Mouse (Mus musculus) lung, embryonic 14.5 days (tissue): ENCODE measurements around the gene Rabgap1l. TPM values are rescaled to one million over a fixed set of nuclear protein-coding genes. Genes with fewer than 3 reads are reported as not detected.

Source experiments
- ATAC-seq: fragments of 200-750 bp; cut with Nextera tagmentation; 2 replicates; pipeline ENCODE4 v1.8.0; 2017; ENCODE audit warnings: mild to moderate bottlenecking, moderate TSS enrichment, moderate library complexity; ENCODE audit not compliant: insufficient read depth
- DNase-seq: peaks from one replicate; pipeline ENCODE4 v3.0.0-alpha.2; 2015
- H3K27ac ChIP-seq: fragments of 300-500 bp; sonication (generic); 2 replicates; pipeline ENCODE4 v1.5.1; 2014; ENCODE audit warnings: low read depth, mild to moderate bottlenecking, moderate library complexity
- H3K27me3 ChIP-seq: fragments of 300-500 bp; sonication (generic); 2 replicates; pipeline ENCODE4 v1.6.1; 2014; ENCODE audit warnings: low read length, control low read depth; ENCODE audit not compliant: insufficient read depth
- H3K36me3 ChIP-seq: fragments of 300-500 bp; sonication (generic); 2 replicates; pipeline ENCODE4 v1.6.1; 2014; ENCODE audit warnings: control low read depth; ENCODE audit not compliant: insufficient read depth
- H3K4me1 ChIP-seq: fragments of 300-500 bp; sonication (generic); 2 replicates; pipeline ENCODE4 v1.6.1; 2014; ENCODE audit warnings: antibody characterized with exemption, control low read depth; ENCODE audit not compliant: insufficient read depth
- H3K4me2 ChIP-seq: fragments of 300-500 bp; sonication (generic); 2 replicates; pipeline ENCODE4 v1.6.1; 2014; ENCODE audit warnings: mild to moderate bottlenecking
- H3K4me3 ChIP-seq: fragments of 300-500 bp; sonication (generic); 2 replicates; pipeline ENCODE4 v1.5.1; 2014; ENCODE audit warnings: low read depth, low read length
- H3K9ac ChIP-seq: fragments of 300-500 bp; sonication (generic); 2 replicates; pipeline ENCODE4 v1.6.1; 2014
- H3K9me3 ChIP-seq: fragments of 300-500 bp; sonication (generic); 2 replicates; pipeline ENCODE4 v1.6.1; 2016; ENCODE audit warnings: low read depth, low read length, control low read depth
- CTCF ChIP-seq: IDR thresholded peaks from 2 replicates; pipeline ENCODE4 v1.5.1; 2016; ENCODE audit warnings: antibody characterized with exemption, low read depth
- WGBS: fragments of 180-500 bp; shearing (Covaris S2); extraction: QIAGEN DNeasy Blood & Tissue Kit; methylation state at CpG from one replicate; pipeline ENCODE4 v1.1.7; 2014; 5-methylcytosine and 5-hydroxymethylcytosine counted together
- polyA plus RNA-seq: library from polyadenylated mRNA; unstranded; fragments of >200 nt; fragmentation: Nextera tagmentation; extraction: Ambion mirVana; gene quantifications from 2 replicates; pipeline ENCODE4 v1.2.1, GENCODE M21; 2014

Gene Rabgap1l
- polyA plus RNA-seq, 1 experiment from 2014 or later, result 19.3 TPM

DNA sequence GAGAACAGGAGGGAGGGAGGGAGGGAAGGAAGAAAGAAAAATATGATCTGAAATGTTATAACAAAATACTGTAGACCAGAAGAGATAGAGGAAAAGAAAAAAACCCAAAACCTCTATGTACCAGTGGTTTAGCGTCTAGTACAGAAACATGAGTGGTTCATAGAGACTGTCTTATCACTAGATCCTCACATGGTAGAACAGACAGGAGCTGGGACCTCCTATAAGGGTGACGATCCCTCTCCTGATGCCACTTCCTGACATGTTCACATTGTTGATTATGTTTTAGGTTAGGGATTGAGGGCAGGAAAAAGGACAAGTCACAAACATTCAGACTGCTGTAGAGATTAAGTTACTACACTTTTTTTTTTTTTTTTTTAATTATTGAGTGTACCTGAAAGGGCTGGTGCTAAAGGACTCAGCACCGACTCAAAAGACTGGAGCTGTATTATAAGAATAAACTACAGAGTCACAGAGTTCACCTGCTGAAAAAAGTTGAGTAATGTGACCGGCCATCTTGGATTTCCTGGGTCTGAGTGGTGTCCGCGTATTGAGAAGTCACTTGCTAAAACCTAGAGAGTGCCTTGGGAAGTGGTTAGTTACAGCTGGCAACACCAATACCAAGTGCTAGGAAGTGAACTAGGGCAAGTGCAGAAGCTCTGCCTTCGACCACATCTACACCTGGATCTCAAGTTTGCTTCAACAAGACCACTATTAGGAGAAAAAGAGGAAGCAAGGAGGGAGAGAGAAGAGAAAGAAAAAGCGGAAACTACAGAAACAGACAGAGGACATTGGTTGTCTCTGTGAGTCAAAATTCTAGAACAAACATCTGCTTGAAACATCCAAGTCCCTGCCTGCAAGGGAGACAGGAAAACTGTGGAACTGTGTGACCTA lies 37.8 kb upstream of the Rabgap1l start:
- no peak overlapping the region for H3K4me2 ChIP-seq
- H3K4me3 ChIP-seq, result no peak overlapping the region
- no peak for ATAC-seq
- no peak for DNase-seq
- H3K4me1 ChIP-seq, result no peaks in the 10 kb centered on the region
- no peak for TF ChIP-seq CTCF
- no peaks in the 10 kb centered on the region for H3K9me3 ChIP-seq
- no peak overlapping the region for H3K9ac ChIP-seq
- no peaks in the 10 kb centered on the region for H3K27me3 ChIP-seq
- H3K27ac ChIP-seq, result no peak overlapping the region
- 84% methylated on average over 8 of the region's 8 CpGs for WGBS
- H3K36me3 ChIP-seq, result no peaks in the 10 kb centered on the region

DNA sequence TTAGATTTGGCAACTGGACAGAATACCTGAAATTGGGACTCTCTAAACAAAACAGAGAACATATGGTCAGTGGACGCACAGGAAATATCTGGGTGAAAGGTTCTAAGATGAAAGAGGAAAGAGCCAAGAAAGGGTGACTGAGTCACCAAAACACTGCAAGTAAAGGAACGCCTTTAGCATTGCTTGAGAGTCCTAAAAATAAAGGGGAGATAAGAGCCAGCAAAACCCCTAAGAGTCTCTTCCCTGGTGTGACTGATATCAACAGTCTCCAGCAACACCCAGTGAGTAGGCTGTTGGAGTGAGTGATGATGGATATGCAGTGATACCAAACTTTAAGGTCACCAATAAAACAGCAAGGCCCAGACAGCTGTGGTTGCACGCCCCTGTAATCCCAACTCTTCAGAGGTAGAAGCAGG lies 32.4 kb upstream of the Rabgap1l start:
- no peak overlapping the region for H3K4me2 ChIP-seq
- H3K27ac ChIP-seq, result no peak overlapping the region
- DNase-seq (no peak), ATAC-seq (no peak)
- no peak for TF ChIP-seq CTCF
- WGBS, result 44% methylated on average over 3 of the region's 3 CpGs
- no peaks in the 10 kb centered on the region for H3K4me1 ChIP-seq
- no peak overlapping the region for H3K4me3 ChIP-seq
- H3K27me3 ChIP-seq, result no peaks in the 10 kb centered on the region
- H3K36me3 ChIP-seq, result no peaks in the 10 kb centered on the region
- H3K9me3 ChIP-seq, result no peaks in the 10 kb centered on the region
- no peak overlapping the region for H3K9ac ChIP-seq

DNA sequence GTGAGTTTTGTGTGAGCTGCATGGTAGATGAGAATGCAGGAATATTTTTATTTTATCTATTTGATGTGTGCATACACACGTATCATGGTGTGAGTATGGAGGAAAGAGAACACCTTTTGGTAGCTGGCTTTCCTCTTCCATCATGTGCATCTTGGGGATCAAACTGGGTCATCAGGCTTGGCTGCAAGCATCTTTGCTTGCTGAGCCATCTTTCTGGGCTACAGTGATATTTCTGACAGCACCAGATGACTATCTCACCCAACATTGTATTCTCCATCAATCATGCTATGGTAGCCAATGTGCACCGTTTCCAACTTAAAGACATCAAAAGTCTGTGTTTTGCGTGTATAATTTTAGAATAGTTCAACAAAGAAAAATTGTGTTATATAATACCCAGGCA lies 30.6 kb upstream of the Rabgap1l start:
- H3K27ac ChIP-seq, result no peak overlapping the region
- DNase-seq (no peak), ATAC-seq (no peak)
- H3K9me3 ChIP-seq, result no peaks in the 10 kb centered on the region
- H3K4me1 ChIP-seq, result no peaks in the 10 kb centered on the region
- WGBS, result 82% methylated on average over 3 of the region's 3 CpGs
- no peaks in the 10 kb centered on the region for H3K36me3 ChIP-seq
- H3K27me3 ChIP-seq, result no peaks in the 10 kb centered on the region
- no peak overlapping the region for H3K9ac ChIP-seq
- no peak for TF ChIP-seq CTCF
- H3K4me2 ChIP-seq, result no peak overlapping the region
- no peak overlapping the region for H3K4me3 ChIP-seq

DNA sequence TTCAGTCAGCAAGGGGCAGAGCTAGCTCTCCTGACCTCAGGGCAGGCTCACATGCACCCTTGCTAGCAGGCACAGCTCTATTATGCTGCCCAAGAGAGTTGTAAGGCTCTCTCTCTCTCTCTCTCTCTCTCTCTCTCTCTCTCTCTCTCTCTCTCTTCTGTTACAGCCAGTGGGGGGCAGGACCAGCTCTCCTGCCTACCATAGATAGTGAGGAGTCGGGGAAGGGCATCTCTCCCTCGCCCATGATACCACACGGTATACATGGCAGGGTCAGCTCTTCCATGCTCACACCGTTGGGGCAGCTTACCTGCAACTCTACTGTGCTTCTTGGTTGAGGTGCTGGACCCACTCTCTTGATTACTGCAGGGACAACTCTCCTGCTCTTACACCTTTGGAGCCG lies 21.2 kb upstream of the Rabgap1l start:
- WGBS, result 88% methylated on average over 5 of the region's 5 CpGs

DNA sequence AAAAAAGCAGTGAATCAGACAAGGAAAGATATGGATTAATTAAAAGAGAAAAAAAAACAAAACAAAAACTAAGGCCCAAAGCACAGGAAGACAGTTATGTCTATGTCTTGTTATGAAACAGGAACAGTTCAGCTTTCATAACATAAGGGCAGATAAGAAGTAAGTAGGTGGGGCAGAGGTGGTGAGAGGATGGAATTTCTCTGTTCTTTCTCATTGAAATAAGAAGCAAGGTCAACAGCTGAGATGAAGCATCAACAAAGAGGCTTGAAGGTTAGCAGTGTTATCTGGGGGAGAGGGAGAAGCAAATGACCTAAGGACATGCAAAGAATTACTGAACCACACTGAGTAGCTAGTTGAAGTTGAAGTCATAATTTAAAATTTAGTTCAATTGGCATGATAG lies 19.4 kb upstream of the Rabgap1l start:
- no peak overlapping the region for H3K4me2 ChIP-seq
- no peaks in the 10 kb centered on the region for H3K36me3 ChIP-seq
- DNase-seq, result no peak
- no peak overlapping the region for H3K27ac ChIP-seq
- no peaks in the 10 kb centered on the region for H3K27me3 ChIP-seq
- no peaks in the 10 kb centered on the region for H3K9me3 ChIP-seq
- H3K4me3 ChIP-seq, result no peak overlapping the region
- no peak for TF ChIP-seq CTCF
- no peaks in the 10 kb centered on the region for H3K4me1 ChIP-seq
- H3K9ac ChIP-seq, result no peak overlapping the region
- no peak for ATAC-seq

More for the DNA sequence above, 21.2 kb upstream of the Rabgap1l start:
- Histone ChIP-seq H3K4me1 (no peaks in the 10 kb centered on the region), H3K36me3 (no peaks in the 10 kb centered on the region), H3K4me2 (no peak overlapping the region), H3K4me3 (no peak overlapping the region), H3K27me3 (no peaks in the 10 kb centered on the region), H3K27ac (no peak overlapping the region), H3K9me3 (no peaks in the 10 kb centered on the region), H3K9ac (no peak overlapping the region)
- DNase-seq (no peak), ATAC-seq (no peak)
- TF ChIP-seq CTCF, result no peak

DNA sequence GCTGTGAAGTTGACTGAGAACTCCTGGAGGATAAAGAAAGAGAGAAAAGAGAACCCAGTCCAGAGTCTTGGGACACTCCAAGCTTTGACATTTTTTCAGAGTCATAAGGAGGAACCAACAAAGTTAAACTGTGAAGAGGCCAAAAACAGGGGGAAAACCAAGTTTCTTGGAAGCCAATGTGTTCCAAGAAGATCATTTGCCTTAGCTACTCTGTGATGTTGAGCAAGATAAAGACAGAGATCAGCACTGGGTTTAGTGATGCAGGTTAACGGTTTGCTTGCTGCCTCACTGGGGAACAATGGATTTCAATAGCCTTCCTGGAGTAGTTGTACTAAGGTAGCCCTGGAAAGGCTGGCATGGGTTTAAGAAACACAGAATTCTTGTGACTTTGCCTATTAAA lies 18.9 kb upstream of the Rabgap1l start:
- no peak overlapping the region for H3K9ac ChIP-seq
- DNase-seq (no peak), ATAC-seq (no peak)
- no peak overlapping the region for H3K4me2 ChIP-seq
- H3K36me3 ChIP-seq, result no peaks in the 10 kb centered on the region
- H3K4me1 ChIP-seq, result no peaks in the 10 kb centered on the region
- H3K27me3 ChIP-seq, result no peaks in the 10 kb centered on the region
- no peaks in the 10 kb centered on the region for H3K9me3 ChIP-seq
- no peak overlapping the region for H3K27ac ChIP-seq
- WGBS, result 73% methylated on average over 1 of the region's 1 CpGs
- no peak for TF ChIP-seq CTCF
- no peak overlapping the region for H3K4me3 ChIP-seq

DNA sequence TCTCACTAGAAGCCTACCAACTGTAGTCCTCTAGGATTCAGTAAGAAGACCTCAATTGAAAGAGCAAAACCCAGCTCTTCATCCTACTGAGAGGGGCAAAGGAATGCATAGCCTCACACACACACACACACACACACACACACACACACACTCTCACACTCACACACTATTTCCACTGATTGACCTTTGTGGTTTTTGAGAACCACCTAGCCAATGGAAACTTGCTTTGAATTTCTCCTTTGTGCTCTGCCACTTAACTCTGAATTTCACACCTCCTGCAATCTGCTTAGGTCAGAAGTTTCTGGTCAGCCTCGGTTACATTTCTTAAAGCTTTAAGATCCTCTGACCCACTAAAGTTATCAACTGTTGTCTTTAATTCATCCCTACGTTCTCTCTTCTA lies 12.3 kb upstream of the Rabgap1l start:
- TF ChIP-seq CTCF, result no peak
- Histone ChIP-seq H3K4me2 (no peak overlapping the region), H3K4me1 (no peaks in the 10 kb centered on the region), H3K9me3 (no peaks in the 10 kb centered on the region), H3K27me3 (no peaks in the 10 kb centered on the region), H3K9ac (no peak overlapping the region), H3K27ac (no peak overlapping the region), H3K36me3 (no peaks in the 10 kb centered on the region), H3K4me3 (no peak overlapping the region)
- ATAC-seq (no peak), DNase-seq (no peak)
- WGBS, result 32% methylated on average over 2 of the region's 2 CpGs
